24 mouse cellular contexts compared by ENCODE assay signal in the genomic region with DNA sequence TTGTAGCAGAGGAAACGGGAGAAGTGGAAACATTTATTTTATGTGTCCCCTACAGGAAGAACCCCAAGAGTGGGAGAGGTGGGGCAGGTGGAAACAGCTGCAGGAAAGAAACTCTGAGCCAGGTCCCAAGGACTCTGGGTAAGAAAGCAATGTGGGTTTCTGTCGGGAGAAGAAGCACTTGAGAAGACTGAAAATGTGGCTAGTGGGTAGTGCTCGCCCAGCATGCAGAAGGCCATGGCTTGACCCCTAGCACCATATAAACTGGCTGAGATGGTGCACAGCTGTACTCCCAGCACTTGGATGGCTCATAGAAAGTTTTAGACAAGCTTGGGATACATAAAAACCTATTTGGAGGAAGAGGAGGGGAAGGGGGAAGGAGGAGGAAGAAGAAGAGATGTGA.
DNase-seq lines count a peak whose midpoint lies in the region; ATAC-seq and TF ChIP-seq lines count a peak whose summit lies in the region.
"Had no signal": no experiment of that assay in that cellular context is flagged by ENCODE, and none has a peak within 500 bp of the region (broad histone marks: within the 10 kb centered on the region; RNA-seq: fewer than 3 reads in every experiment).

No protein-coding gene starts in this region.

- 43% methylated on average over 3 of the region's 3 CpGs for WGBS in intestine, embryonic 16.5 days
- WGBS in intestine, postnatal 0 days = 61% methylated on average over 3 of the region's 3 CpGs
- 44% methylated on average over 3 of the region's 3 CpGs for WGBS in stomach, embryonic 16.5 days
- WGBS in stomach, postnatal 0 days = 57% methylated on average over 3 of the region's 3 CpGs
- 73% methylated on average over 3 of the region's 3 CpGs for WGBS in embryonic facial prominence, embryonic 10.5 days

- H3K27me3 ChIP-seq in intestine, embryonic 16.5 days (replicated peaks; ENCODE audit: control insufficient read depth, insufficient read depth, low read length) = no peaks in the 10 kb centered on the region
- no peaks in the 10 kb centered on the region for H3K27me3 ChIP-seq in intestine, postnatal 0 days (replicated peaks; ENCODE audit: control insufficient read depth, insufficient read depth, low read length)
- H3K27me3 ChIP-seq in stomach, embryonic 16.5 days (ENCODE audit: control insufficient read depth, insufficient read depth, low read length) = no peaks in the 10 kb centered on the region
- H3K27me3 ChIP-seq in stomach, postnatal 0 days (ENCODE audit: control insufficient read depth, insufficient read depth, low read length) = no peaks in the 10 kb centered on the region
- H3K27me3 ChIP-seq in embryonic facial prominence, embryonic 10.5 days (replicated peaks; ENCODE audit: low read depth, poor library complexity, severe bottlenecking) = no peaks in the 10 kb centered on the region
- H3K27me3 ChIP-seq: heart, embryonic 13.5 days; hindbrain, embryonic 12.5 days; kidney, embryonic 15.5 days; liver, embryonic 15.5 days; midbrain, embryonic 13.5 days had no signal

- no peaks in the 10 kb centered on the region for H3K9me3 ChIP-seq in intestine, embryonic 16.5 days (ENCODE audit: control insufficient read depth, low read length)
- no peaks in the 10 kb centered on the region for H3K9me3 ChIP-seq in intestine, postnatal 0 days (ENCODE audit: control insufficient read depth)
- no peaks in the 10 kb centered on the region for H3K9me3 ChIP-seq in stomach, embryonic 16.5 days (replicated peaks; ENCODE audit: control insufficient read depth, low read length)
- no peaks in the 10 kb centered on the region for H3K9me3 ChIP-seq in stomach, postnatal 0 days (ENCODE audit: control insufficient read depth, low read length)
- no peaks in the 10 kb centered on the region for H3K9me3 ChIP-seq in embryonic facial prominence, embryonic 10.5 days
- H3K9me3 ChIP-seq: forebrain, embryonic 10.5 days; heart, embryonic 13.5 days; hindbrain, embryonic 12.5 days; kidney, embryonic 15.5 days; liver, embryonic 15.5 days; midbrain, embryonic 13.5 days had no signal

- no peak for DNase-seq in stomach, postnatal 0 days (ENCODE audit: low spot score)
- DNase-seq in lung, postnatal 25 days (ENCODE audit: low spot score) = peak; percentile 18
- no peak for DNase-seq in embryonic facial prominence, embryonic 10.5 days (ENCODE audit: low spot score)
- no peak for DNase-seq in ovary, adult 18-20 months (ENCODE audit: low spot score)
- DNase-seq: adrenal gland, postnatal 14 days; cerebellum, adult 8-10 months; gastrocnemius, postnatal 10 days; heart, adult 18-20 months; heart, postnatal 14 days; left cerebral cortex, postnatal 4 days; liver; right cerebral cortex, postnatal 25 days; spleen, adult 18-20 months; thymus, postnatal 4 days had no signal

- 0 out of 2 replicates have a peak, but pooled peaks cover 3% of the 10 kb centered on the region for H3K4me1 ChIP-seq in intestine, embryonic 16.5 days (ENCODE audit: control insufficient read depth, insufficient read depth, low read length)
- H3K4me1 ChIP-seq in intestine, postnatal 0 days (replicated peaks; ENCODE audit: control insufficient read depth, insufficient read depth, low read length) = no peaks in the 10 kb centered on the region
- no peaks in the 10 kb centered on the region for H3K4me1 ChIP-seq in stomach, embryonic 16.5 days (ENCODE audit: control insufficient read depth, insufficient read depth, low read length)
- no peaks in the 10 kb centered on the region for H3K4me1 ChIP-seq in stomach, postnatal 0 days (replicated peaks; ENCODE audit: control insufficient read depth, insufficient read depth)
- no peaks in the 10 kb centered on the region for H3K4me1 ChIP-seq in embryonic facial prominence, embryonic 10.5 days
- H3K4me1 ChIP-seq: forebrain, embryonic 10.5 days; heart, embryonic 13.5 days; hindbrain, embryonic 12.5 days; liver, embryonic 15.5 days; midbrain, embryonic 13.5 days had no signal

- H3K9ac ChIP-seq in intestine, embryonic 16.5 days (ENCODE audit: low read depth, low read length) = no peak overlapping the region
- no peak overlapping the region for H3K9ac ChIP-seq in intestine, postnatal 0 days (ENCODE audit: low read depth, low read length)
- H3K9ac ChIP-seq in stomach, embryonic 16.5 days (ENCODE audit: low read length) = no peak overlapping the region
- H3K9ac ChIP-seq in stomach, postnatal 0 days (ENCODE audit: low read length) = no peak overlapping the region
- H3K9ac ChIP-seq: heart, embryonic 13.5 days; hindbrain, embryonic 12.5 days; kidney, embryonic 15.5 days; liver, embryonic 15.5 days; midbrain, embryonic 13.5 days had no signal

- H3K4me3 ChIP-seq in intestine, embryonic 16.5 days (ENCODE audit: low read length) = no peak overlapping the region
- H3K4me3 ChIP-seq in intestine, postnatal 0 days (ENCODE audit: low read depth, low read length) = no peak overlapping the region
- H3K4me3 ChIP-seq in stomach, embryonic 16.5 days (replicated peaks; ENCODE audit: low read length) = no peak overlapping the region
- H3K4me3 ChIP-seq in stomach, postnatal 0 days (ENCODE audit: low read depth, low read length) = no peak overlapping the region
- no peak overlapping the region for H3K4me3 ChIP-seq in embryonic facial prominence, embryonic 10.5 days
- H3K4me3 ChIP-seq: forebrain, embryonic 10.5 days; heart, embryonic 13.5 days; hindbrain, embryonic 12.5 days; kidney, embryonic 15.5 days; liver, embryonic 15.5 days; midbrain, embryonic 13.5 days had no signal

- no peak overlapping the region for H3K4me2 ChIP-seq in intestine, embryonic 16.5 days (ENCODE audit: low read depth, low read length)
- no peak overlapping the region for H3K4me2 ChIP-seq in intestine, postnatal 0 days (replicated peaks; ENCODE audit: low read depth)
- no peak overlapping the region for H3K4me2 ChIP-seq in stomach, embryonic 16.5 days (ENCODE audit: low read depth, low read length)
- H3K4me2 ChIP-seq in stomach, postnatal 0 days (replicated peaks; ENCODE audit: low read depth) = no peak overlapping the region
- H3K4me2 ChIP-seq: heart, embryonic 13.5 days; hindbrain, embryonic 12.5 days; kidney, embryonic 15.5 days; liver, embryonic 15.5 days; midbrain, embryonic 13.5 days had no signal

- no peak for TF ChIP-seq EP300 in stomach, postnatal 0 days (optimal IDR thresholded peaks at IDR 0.05)

- TF ChIP-seq CTCF in intestine, postnatal 0 days (IDR thresholded peaks at IDR 0.05; ENCODE audit: low read depth) = no peak
- no peak for TF ChIP-seq CTCF in stomach, postnatal 0 days (IDR thresholded peaks at IDR 0.05; ENCODE audit: low read depth)

- no peaks in the 10 kb centered on the region for H3K36me3 ChIP-seq in intestine, embryonic 16.5 days (ENCODE audit: control insufficient read depth, insufficient read depth, low read length)
- H3K36me3 ChIP-seq in intestine, postnatal 0 days (ENCODE audit: control insufficient read depth, insufficient read depth) = no peaks in the 10 kb centered on the region
- H3K36me3 ChIP-seq in stomach, embryonic 16.5 days (ENCODE audit: control insufficient read depth, insufficient read depth, low read length) = no peaks in the 10 kb centered on the region
- no peaks in the 10 kb centered on the region for H3K36me3 ChIP-seq in stomach, postnatal 0 days (ENCODE audit: control insufficient read depth, insufficient read depth, low read length)
- H3K36me3 ChIP-seq in embryonic facial prominence, embryonic 10.5 days (replicated peaks) = no peaks in the 10 kb centered on the region
- H3K36me3 ChIP-seq: forebrain, embryonic 10.5 days; heart, embryonic 13.5 days; hindbrain, embryonic 12.5 days; kidney, embryonic 15.5 days; liver, embryonic 15.5 days; midbrain, embryonic 13.5 days had no signal

- ATAC-seq in intestine, embryonic 16.5 days = peak; percentile 38; the same call in 1 of the 2 replicates
- ATAC-seq in intestine, postnatal 0 days = no peak
- 0 out of 2 replicates have a peak, but pooled peaks have one; percentile 50 for ATAC-seq in stomach, embryonic 16.5 days (ENCODE audit: insufficient read depth, low FRiP score)
- ATAC-seq in stomach, postnatal 0 days (ENCODE audit: low FRiP score, low TSS enrichment) = no peak
- ATAC-seq: forebrain, embryonic 16.5 days; midbrain, embryonic 13.5 days had no signal

- no peak overlapping the region for H3K27ac ChIP-seq in intestine, embryonic 16.5 days (ENCODE audit: low read length)
- no peak overlapping the region for H3K27ac ChIP-seq in intestine, postnatal 0 days (ENCODE audit: low read depth, low read length)
- H3K27ac ChIP-seq in stomach, embryonic 16.5 days (ENCODE audit: low read length) = no peak overlapping the region
- H3K27ac ChIP-seq in stomach, postnatal 0 days (replicated peaks) = no peak overlapping the region
- H3K27ac ChIP-seq in embryonic facial prominence, embryonic 10.5 days (replicated peaks) = no peak overlapping the region
- H3K27ac ChIP-seq: forebrain, embryonic 10.5 days; heart, embryonic 13.5 days; hindbrain, embryonic 12.5 days; kidney, embryonic 15.5 days; liver, embryonic 15.5 days; midbrain, embryonic 13.5 days had no signal

Comparison
In these comparisons a context has a peak if more than half of its experiments do, and no peak if none do; other contexts are left out.
1. ATAC-seq: peak in intestine, embryonic 16.5 days (single experiment) and stomach, embryonic 16.5 days (single experiment); none in intestine, postnatal 0 days (single experiment) and stomach, postnatal 0 days (single experiment).